Mouse (Mus musculus) ES-E14 (cell line): ENCODE measurements around the gene Rbms1. TPM values are rescaled to one million over a fixed set of nuclear protein-coding genes. Genes with fewer than 3 reads are reported as not detected.

Experiments used
- DNase-seq: peaks from one replicate; pipeline ENCODE4 v3.0.0-alpha.2; 2013; ENCODE audit warnings: low read depth, low spot score
- H3K27ac ChIP-seq: 2 replicates; pipeline ENCODE4 v1.5.1; 2012; ENCODE audit warnings: low read depth, mild to moderate bottlenecking, low read length, moderate library complexity, mixed read lengths; ENCODE audit not compliant: poor library complexity, insufficient read depth, severe bottlenecking
- H3K36me3 ChIP-seq: 2 replicates; pipeline ENCODE4 v1.6.1; 2012; ENCODE audit warnings: mild to moderate bottlenecking, low read length, moderate library complexity, mixed read lengths; ENCODE audit not compliant: control insufficient read depth, poor library complexity, insufficient read depth, severe bottlenecking
- H3K4me1 ChIP-seq, 2 experiments: fragments of 150-350 bp in 1 of 2; sonication (generic) in 1 of 2; 2 replicates each; pipeline ENCODE4 v1.6.1; 2012; ENCODE audit warnings: low read length in 2 of 2, mild to moderate bottlenecking in 1 of 2, mixed read lengths in 1 of 2; ENCODE audit not compliant: control insufficient read depth in 2 of 2, insufficient read depth in 2 of 2, poor library complexity in 1 of 2
- H3K4me3 ChIP-seq, 2 experiments: fragments of 150-350 bp in 1 of 2; sonication (generic) in 1 of 2; 2 replicates each; pipeline ENCODE4 v1.5.1; 2012; ENCODE audit warnings: low read length in 2 of 2, low read depth in 1 of 2, mild to moderate bottlenecking in 1 of 2, mixed read lengths in 1 of 2; ENCODE audit not compliant: insufficient read depth in 1 of 2, poor library complexity in 1 of 2, severe bottlenecking in 1 of 2
- H3K9ac ChIP-seq: 2 replicates; pipeline ENCODE4 v1.6.1; 2012; ENCODE audit warnings: low read depth, mild to moderate bottlenecking, low read length, mixed read lengths; ENCODE audit not compliant: poor library complexity, insufficient read depth, severe bottlenecking
- H3K9me3 ChIP-seq: fragments of 150-350 bp; sonication (generic); 2 replicates; pipeline ENCODE4 v1.6.1; 2012; ENCODE audit warnings: low read depth, mild to moderate bottlenecking, low read length; ENCODE audit not compliant: control insufficient read depth, insufficient read depth
- CHD2 ChIP-seq: IDR thresholded peaks from 2 replicates; pipeline ENCODE4 v1.6.1; 2014; ENCODE audit warnings: mild to moderate bottlenecking, low read depth, low read length, inconsistent platforms
- HCFC1 ChIP-seq: IDR thresholded peaks from 2 replicates; pipeline ENCODE4 v1.6.1; 2012; ENCODE audit warnings: low read length, inconsistent platforms, borderline replicate concordance; ENCODE audit not compliant: insufficient read depth
- MAFK ChIP-seq: IDR thresholded peaks from 2 replicates; pipeline ENCODE4 v1.6.1; 2014; ENCODE audit warnings: mild to moderate bottlenecking, low read depth, low read length, inconsistent platforms; ENCODE audit not compliant: insufficient read depth
- ZC3H11A ChIP-seq: IDR thresholded peaks from 2 replicates; pipeline ENCODE4 v1.6.1; 2012; ENCODE audit warnings: low read depth, mild to moderate bottlenecking, inconsistent platforms, low read length, borderline replicate concordance
- ZNF384 ChIP-seq: IDR thresholded peaks from 2 replicates; pipeline ENCODE4 v1.6.1; 2012; ENCODE audit warnings: low read depth, low read length, inconsistent platforms
- in situ Hi-C, 2 experiments: fragments of 600-800 bp; cut with MboI; formaldehyde crosslinking; loops; one replicate each; pipeline ENCODE4 v1.15.1; 2025; ENCODE audit warnings: low sequenced_read_pairs in 2 of 2, inconsistent platforms in 1 of 2; ENCODE audit not compliant: unreplicated experiment in 2 of 2
- total RNA-seq: library from RNA; depleted of rRNA; stranded (reverse); fragments of 300-350 nt; gene quantifications from 2 replicates; pipeline ENCODE4 v1.2.3, GENCODE M21; 2012

Gene Rbms1
- total RNA-seq, 1 experiment, result 45.6 TPM

GRCm38 (mm10) chr2:60867304-60867703 is 95.7 kb downstream of the Rbms1 start:
- no peaks in the 10 kb centered on the region for H3K36me3 ChIP-seq
- no peak overlapping the region for H3K9ac ChIP-seq
- TF ChIP-seq ZC3H11A, result no peak
- H3K9me3 ChIP-seq, result no peaks in the 10 kb centered on the region
- no peak for DNase-seq
- peaks cover 2 to 17% of the 10 kb centered on the region in 2 experiments for H3K4me1 ChIP-seq
- in situ Hi-C loops, result no loop called here
- H3K27ac ChIP-seq, result no peak overlapping the region
- H3K4me3 ChIP-seq, result no peak overlapping the region

GRCm38 (mm10) chr2:60865869-60866268 is 97.1 kb downstream of the Rbms1 start:
- TF ChIP-seq ZNF384 (no peak), MAFK (no peak), HCFC1 (no peak), ZC3H11A (no peak), CHD2 (no peak)
- H3K9me3 ChIP-seq, result no peaks in the 10 kb centered on the region
- H3K36me3 ChIP-seq, result no peaks in the 10 kb centered on the region
- no peak overlapping the region for H3K27ac ChIP-seq
- peaks cover 0 to 14% of the 10 kb centered on the region in 2 experiments for H3K4me1 ChIP-seq
- in situ Hi-C loops, result no loop called here
- H3K4me3 ChIP-seq, result no peak overlapping the region
- DNase-seq, result no peak
- H3K9ac ChIP-seq, result no peak overlapping the region

- H3K9me3 ChIP-seq, result no peaks in the 10 kb centered on the region
- H3K4me3 ChIP-seq, result no peak overlapping the region
- peaks cover 0 to 7% of the 10 kb centered on the region in 2 experiments; a peak in 2 of 4 replicates for H3K4me1 ChIP-seq
- H3K36me3 ChIP-seq, result no peaks in the 10 kb centered on the region
- in situ Hi-C loops, result no loop called here
- no peak overlapping the region for H3K9ac ChIP-seq
- no peak for TF ChIP-seq ZNF384
- no peak for TF ChIP-seq CHD2
- no peak for TF ChIP-seq ZC3H11A
- TF ChIP-seq HCFC1, result no peak
- no peak overlapping the region for H3K27ac ChIP-seq
- DNase-seq, result no peak
Observed at GRCm38 (mm10) chr2:60864977-60865376, 98.0 kb downstream of the Rbms1 start.

- no peak for DNase-seq
Observed at GRCm38 (mm10) chr2:60864256-60864795, 98.7 kb downstream of the Rbms1 start.

GRCm38 (mm10) chr2:60863827-60864226 is 99.2 kb downstream of the Rbms1 start:
- no peak overlapping the region for H3K4me3 ChIP-seq
- H3K36me3 ChIP-seq, result no peaks in the 10 kb centered on the region
- in situ Hi-C loops, result no loop called here
- H3K27ac ChIP-seq, result no peak overlapping the region
- H3K4me1 ChIP-seq, result peaks cover 0 to 5% of the 10 kb centered on the region in 2 experiments; a peak in 1 of 4 replicates
- H3K9me3 ChIP-seq, result no peaks in the 10 kb centered on the region
- no peak for DNase-seq
- H3K9ac ChIP-seq, result no peak overlapping the region
- TF ChIP-seq ZNF384 (no peak), HCFC1 (no peak), ZC3H11A (no peak), MAFK (no peak)

More at GRCm38 (mm10) chr2:60864256-60864795, 98.7 kb downstream of the Rbms1 start:
- no peaks in the 10 kb centered on the region for H3K36me3 ChIP-seq
- no peak overlapping the region for H3K9ac ChIP-seq
- TF ChIP-seq HCFC1 (no peak), CHD2 (no peak), ZNF384 (no peak), ZC3H11A (no peak), MAFK (no peak)
- no peak overlapping the region for H3K27ac ChIP-seq
- H3K9me3 ChIP-seq, result no peaks in the 10 kb centered on the region
- peaks cover 0 to 5% of the 10 kb centered on the region in 2 experiments; a peak in 2 of 4 replicates for H3K4me1 ChIP-seq
- no peak overlapping the region for H3K4me3 ChIP-seq
- in situ Hi-C loops, result no loop called here
